Mouse (Mus musculus): Measurements from ENCODE around the gene Micu2.

- TF ChIP-seq CTCF (IDR thresholded peaks at IDR 0.05; ENCODE audit: extremely low read depth, insufficient read length, insufficient replicate concordance, low read depth, low read length) (no peak), POLR2A (IDR thresholded peaks at IDR 0.05; ENCODE audit: low read depth, low read length) (no peak)
Measured at GRCm38 (mm10) chr14:57896882-57897281, 102.2 kb downstream of the Micu2 start.

Data from small intestine, adult 2 months (tissue).